Mouse (Mus musculus): ENCODE data around the gene Jhy.

Jhy gene

DNA sequence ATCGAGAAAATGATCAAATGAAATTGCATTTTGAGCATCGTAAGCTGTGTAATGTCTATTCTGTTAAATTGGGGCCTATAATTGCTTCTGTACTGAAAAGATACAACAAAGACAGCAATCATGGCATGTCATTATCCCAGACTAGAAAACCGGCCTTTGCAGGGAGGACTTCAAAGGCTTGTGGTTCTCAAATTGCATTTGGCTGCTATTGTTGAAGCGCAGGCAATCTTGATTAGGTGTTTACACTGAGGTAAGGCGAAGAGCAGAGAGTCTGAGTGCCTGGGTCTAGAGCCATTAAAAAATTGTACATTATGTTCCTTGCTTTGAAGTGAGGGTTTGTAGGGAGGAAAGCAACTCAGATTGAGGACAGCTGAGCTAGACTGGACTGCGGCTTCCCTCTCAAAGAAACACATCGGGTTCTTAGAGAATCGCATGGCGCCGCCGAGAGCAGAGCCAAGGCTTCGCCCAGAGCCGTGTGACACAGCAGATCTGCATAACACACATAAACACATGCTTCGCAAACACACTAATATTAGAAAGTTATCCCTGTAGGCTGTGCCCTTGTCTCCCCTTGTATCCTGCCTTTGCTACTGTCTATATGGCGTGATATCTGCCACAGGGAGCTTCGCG, 36.5 kb downstream of the Jhy start:
- no peak for DNase-seq (ENCODE audit: inconsistent ontology term)

DNA sequence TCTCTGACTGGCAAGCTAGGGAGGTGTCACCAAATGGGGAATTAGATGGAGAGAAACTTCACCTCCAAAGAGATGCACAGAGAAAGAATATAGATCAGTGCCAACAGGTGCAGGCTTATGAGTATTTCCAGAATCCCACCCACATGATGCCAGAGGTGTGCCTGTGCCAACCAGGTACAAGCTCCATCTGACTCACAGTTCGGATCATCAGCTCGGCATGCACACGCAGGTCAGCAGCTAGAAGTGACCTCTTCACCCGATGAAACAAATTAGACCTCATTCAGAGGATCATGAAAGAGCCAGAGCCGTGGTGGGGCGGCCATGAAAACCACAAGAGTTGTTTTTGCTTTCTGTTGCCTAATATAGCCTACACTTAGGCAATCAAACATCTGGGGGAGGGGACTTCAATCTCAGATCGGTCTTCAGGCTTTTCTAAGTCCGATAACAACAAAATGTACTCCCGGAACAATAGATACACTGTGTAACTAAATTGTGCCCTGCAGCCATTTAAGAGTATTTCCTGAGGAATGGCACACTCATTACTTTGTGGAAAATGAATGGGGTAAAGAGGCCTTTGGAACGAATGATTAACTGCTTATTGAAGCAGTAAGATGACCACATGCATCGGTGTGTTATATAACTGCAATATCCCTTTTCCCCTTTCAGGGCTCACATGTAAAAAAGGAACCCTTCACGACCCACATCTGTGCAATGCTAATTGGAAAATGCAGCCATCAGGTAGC, 45.9 kb downstream of the Jhy start:
- DNase-seq (ENCODE audit: inconsistent ontology term) = peak; percentile 60

DNA sequence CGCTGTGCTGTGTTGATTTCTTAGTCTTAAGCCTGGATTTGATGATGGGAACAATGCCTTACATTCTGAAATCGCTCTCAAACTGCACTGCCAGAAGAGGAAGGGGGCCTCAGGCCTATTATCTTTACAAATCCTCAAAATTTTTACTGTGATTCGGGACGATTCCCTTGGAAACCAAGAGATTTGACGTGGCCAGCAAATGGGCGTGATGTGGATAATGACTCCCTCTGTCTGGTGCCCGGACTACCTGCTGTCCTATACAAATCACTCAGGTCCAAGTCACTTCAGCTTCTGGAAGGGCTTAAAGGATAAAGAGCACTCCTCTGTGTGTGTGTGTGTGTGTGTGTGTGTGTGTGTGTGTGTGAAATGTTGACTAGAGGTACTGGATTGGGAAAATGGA, 55.0 kb downstream of the Jhy start:
- peak; percentile 11 for DNase-seq (ENCODE audit: inconsistent ontology term)

DNA sequence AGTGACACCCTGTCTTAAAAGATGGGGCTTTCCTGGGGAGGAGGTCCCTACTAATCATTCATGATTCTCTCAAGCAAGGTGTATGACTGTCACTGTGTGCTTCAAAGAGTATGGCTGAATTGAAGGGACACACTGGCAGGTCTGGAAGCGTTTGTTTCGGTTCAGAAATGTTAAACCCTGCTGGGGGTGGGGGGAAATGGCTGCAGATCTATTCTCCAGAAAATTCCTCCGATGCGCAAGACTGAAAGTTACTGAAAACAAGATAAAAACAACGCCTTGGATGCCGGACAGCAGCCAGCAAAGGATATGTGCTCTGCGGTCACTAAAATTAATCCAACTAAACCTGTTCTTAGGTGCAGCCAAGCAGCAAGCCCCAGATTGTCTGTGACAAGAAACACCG, 55.5 kb downstream of the Jhy start:
- no peak for DNase-seq (ENCODE audit: inconsistent ontology term)

DNA sequence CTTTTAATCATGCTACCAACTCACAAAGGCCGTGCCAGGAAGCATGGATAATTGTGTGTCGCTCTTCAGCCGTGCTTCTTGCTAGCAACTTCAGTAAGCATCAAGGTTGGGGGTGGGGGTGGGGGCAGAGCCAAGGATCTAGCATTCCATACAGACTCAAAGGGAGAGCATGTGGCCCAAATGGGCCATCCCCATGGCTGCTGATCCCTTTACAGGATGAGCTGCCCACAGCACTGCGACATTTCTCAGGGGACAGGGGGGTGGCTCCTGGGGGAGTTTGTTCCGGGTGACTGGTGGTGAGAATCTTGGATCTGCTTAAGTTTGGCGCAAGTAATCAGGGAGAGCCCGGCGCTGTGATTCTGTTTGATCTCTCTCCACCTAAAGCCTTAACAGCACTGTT, 56.5 kb downstream of the Jhy start:
- DNase-seq (ENCODE audit: inconsistent ontology term) = no peak

DNA sequence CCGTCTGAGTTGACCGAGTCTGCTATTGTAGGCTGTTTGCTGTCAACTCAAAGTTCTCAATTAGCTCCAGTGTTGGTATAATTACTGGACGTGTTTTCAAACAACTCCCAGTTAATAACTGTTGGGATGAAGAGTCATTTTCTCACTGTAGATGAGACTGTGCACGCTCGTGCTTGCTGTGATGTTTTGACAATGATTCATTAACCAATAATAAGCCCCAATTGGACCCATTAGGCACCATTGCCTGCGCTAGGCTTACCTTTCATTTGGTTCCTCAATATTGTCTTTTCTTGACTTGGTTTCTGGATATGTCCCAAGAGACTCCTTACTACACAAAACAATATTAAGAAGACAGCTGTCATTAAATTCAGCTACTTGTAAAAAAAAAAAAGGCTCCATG, 71.5 kb downstream of the Jhy start:
- no peak for DNase-seq (ENCODE audit: inconsistent ontology term)

DNA sequence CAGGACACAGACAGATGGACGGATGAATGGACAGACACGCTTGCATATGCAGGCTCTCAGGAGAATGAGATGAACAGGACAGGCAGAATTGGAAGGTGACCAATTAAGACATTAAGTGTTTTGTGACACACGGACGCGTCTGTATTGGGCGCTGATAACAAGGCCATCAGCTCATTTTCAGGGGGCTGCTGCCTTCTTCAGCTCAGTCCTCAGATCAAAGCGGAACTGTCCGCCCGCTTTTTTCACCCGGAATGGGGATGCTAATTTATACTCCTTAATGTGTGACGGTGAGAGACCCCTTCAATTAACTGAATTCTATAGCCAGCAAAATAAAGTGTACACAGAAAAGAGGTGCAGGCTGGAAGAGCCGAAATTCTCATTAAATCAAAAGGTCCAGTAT, 74.5 kb downstream of the Jhy start:
- DNase-seq (ENCODE audit: inconsistent ontology term) = no peak

DNA sequence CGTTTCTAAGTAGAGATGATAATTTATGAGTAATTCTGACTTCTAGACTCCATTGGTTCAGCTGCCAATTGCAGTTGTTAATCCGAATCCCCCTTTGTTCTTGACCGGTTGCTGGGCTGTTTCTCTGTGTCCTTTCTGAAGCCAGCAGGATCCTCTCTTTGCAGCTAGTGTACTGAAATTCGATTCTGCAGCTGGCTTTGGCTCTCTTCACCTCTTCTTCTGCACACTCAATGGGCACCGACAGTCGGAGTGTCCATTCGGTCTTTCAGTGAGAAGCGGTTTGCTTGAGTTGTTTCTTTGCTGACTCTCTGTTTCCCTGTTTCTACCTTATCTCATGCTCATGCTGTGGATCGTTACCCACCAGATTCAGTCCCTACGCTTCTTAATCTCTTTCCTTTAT, 78.2 kb downstream of the Jhy start:
- DNase-seq (ENCODE audit: inconsistent ontology term) = no peak

DNA sequence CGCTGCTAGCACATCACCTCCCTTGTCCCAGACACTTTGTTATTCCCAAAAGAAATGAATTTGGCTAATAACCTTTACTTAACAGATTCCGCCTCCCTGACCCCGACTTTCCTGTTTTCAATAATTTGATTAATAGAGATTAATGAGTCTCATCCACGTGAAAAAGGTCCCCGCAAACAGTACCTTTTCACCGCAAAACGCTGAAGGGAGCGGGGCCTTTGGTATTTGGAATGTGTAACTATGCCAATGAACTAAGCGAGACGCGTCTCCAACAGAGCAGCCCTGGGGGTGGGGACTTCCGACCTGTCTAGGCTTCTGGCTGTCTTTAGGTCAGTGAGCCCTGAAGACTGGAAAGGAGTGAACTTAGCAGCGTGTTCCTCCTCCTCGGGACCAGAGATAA, 84.9 kb downstream of the Jhy start:
- no peak for DNase-seq (ENCODE audit: inconsistent ontology term)

DNA sequence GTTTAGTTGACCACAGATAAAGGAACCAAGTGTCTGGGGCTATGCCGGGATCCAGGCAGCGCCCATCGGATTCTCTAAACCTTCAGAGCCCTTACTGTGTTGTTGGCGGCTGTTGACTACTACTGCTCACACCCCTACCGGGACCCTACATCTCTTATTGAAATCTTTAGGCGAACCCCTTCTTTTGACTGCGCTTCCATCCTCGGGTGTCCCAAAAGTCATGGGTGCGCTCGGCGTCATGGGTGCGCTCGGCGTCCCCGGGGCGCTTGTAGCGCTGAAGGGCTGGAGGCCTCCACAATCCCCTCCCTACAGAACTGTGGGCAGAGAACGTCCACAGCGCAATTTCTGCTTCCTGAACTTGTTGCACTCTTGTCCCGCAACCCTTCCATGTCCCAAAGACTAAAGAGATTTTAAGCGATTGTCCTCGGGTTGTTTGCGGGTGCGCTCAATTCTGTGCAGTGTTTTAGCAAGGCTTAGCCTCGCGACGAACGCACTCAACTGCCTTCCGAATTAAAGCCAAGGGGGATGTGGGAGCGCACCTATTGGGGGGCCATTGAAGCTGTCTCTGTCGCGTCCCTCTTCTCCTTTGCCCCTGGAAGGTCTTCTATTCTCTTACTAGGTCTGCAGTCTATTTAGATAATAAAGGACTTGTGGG, 85.5 kb downstream of the Jhy start:
- no peak for DNase-seq (ENCODE audit: inconsistent ontology term)

DNA sequence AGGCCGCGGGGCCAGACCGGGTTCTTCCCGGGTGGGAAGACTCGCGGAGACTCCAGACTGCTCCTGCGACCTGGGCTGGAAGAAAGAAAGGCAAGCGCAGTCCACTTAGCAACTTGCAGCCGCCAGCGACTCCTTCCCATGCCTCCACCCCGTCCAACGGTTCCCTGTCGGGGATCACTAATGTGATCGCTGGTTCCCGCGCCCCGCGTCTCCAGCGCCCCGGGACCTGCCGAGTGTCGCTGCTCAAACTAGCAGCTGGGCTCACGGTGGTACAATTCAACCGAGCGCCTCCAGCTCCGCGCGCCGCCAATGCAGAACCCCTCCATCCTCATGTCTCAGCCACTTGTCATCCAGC, 86.1 kb downstream of the Jhy start:
- no peak for DNase-seq (ENCODE audit: inconsistent ontology term)

DNA sequence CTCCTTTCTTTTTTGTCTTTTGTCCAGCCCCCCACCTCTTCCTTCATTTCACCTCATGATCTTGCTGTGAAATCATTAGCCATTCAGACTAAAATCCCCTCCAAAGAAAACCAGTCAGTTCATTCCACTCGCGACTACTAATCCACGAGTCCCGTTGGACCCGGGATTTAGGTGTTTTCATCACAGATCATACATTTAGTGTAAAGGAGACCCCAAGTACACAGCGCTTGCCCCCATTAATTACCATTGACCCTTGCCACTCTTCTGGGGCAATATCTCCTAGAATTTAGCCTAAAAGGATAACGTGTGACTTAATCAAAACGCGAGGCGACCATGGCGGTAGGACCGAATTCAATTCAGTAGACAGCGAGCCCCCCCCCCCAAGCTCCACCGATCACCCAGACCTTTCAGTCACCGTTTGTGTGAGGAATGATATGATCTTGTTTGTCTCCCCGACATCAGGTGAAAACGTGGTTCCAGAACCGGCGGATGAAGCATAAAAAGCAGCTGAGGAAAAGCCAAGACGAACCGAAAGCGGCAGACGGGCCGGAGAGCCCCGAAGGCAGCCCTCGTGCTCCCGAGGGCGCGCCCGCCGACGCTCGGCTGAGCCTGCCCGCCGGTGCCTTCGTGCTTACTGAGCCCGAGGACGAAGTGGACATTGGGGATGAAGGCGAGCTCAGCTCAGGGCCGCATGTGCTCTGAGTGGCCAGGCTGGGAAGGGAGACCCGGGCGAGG, 86.6 kb downstream of the Jhy start:
- DNase-seq (ENCODE audit: inconsistent ontology term) = no peak

DNA sequence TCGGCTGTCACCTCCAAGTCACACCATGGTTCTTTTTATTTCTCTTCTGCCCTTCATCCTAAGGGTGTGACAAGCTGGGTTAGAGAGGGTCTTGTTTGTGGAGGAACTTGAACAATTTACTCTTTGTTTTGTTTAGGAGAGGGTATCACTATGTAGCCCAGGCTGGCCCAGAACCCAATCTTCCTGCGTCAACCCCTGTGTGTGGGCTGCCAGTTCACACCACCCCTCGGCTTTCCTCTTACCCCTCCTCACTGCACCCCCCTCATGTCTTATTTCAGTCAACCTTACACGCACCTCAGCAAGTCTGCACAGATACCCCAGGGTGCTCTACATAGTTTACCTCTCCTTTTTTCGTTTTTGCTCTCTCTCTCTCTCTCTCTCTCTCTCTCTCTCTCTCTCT, 87.2 kb downstream of the Jhy start:
- no peak for DNase-seq (ENCODE audit: inconsistent ontology term)

DNA sequence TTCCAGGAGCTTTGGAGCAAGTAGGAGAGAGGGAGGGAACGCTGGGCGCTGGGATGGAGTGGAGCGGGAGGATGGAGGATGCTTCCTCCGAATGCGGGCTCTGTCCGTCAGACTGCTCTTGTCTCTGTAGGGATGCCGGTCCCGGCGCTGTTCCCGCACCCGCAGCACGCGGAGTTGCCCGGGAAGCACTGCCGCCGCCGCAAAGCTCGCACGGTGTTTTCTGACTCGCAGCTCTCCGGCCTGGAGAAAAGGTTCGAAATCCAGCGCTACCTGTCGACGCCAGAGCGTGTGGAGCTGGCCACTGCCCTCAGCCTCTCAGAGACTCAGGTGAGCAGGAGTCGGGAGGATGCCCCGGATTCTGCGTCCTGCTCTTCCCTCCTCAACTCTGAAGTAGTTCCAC, 87.8 kb downstream of the Jhy start:
- DNase-seq (ENCODE audit: inconsistent ontology term) = no peak

DNA sequence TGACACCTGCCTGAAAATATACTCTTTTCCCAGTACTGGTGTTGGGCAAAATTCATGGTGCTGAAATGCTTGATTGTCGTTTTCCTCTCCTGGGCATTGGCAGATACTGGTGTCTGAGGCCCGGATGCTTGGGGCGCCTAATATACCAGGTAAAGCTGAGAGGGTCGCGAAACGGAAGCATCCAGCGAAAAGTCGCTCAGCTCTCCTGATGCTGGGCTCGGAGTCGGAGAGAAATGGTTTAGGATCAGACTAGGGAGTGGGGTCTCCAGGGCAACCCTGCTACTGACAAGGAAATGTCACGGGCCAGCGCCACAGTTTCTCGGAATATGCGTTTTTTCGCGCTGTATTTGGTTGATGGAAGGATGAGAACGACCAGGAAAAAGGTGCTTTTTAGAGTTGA, 88.5 kb downstream of the Jhy start:
- no peak for DNase-seq (ENCODE audit: inconsistent ontology term)

DNA sequence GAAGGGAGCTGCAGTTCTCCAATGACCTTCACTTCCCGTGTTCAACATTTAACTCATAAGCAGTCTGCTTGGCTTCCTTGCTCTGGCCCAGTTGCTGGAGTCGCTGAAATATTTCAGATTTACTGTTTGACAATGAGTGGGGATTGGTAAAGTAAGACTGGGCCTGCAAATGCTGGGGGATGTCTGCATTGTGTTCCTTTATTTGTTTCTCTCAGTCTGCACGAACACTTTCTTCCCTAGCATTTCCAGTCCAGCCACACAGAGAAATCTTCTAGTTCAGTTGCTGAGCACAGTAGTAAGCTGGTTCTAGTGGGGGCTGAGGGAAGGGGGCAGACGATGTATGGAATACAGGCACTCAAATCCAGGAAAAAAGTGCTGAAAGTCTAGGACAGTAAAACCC, 89.0 kb downstream of the Jhy start:
- DNase-seq (ENCODE audit: inconsistent ontology term) = no peak

DNA sequence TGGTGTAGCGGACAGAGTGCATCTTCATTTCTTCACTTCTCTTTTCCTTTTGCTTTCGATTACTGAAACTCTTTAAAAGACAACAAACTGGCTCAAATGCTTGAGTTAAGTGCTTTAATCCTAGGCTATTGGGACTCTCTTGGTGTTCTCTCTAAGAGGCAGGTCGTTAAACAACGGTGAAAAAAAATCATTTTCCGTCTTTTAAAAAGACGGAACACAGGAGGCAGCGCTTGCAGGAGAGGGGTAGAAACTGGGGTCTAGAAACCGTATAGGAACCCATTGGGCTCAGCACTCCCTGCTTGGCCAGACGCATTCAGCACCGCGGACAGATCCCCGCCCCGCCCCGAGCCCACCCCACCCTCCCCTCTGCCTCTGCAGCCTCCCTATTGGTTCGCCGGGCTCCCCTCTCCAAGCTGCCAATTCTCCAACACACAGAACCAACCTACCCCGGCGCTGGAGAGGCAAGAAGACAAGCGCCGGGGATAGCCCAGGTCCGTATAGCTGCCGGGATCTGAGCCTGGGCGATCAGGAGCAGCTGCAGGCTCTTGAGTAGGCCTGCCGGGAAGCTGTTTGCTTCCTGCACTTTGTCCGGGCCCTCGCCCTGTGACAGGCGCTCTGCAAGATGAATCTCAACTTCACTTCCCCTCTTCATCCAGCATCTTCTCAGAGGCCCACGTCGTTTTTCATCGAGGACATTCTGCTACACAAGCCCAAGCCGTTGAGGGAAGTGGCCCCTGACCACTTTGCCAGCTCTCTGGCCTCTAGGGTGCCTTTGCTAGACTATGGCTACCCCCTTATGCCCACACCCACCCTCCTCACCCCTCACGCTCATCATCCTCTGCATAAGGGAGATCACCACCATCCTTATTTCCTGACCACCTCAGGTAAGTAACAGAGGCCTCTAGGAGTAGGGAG, 90.1 kb downstream of the Jhy start, which contains the start of gene Bsx:
Bsx (plus strand) TSS at position 572 of the 915 bp plus-strand sequence.
- DNase-seq (ENCODE audit: inconsistent ontology term) = peak; percentile 79

DNA sequence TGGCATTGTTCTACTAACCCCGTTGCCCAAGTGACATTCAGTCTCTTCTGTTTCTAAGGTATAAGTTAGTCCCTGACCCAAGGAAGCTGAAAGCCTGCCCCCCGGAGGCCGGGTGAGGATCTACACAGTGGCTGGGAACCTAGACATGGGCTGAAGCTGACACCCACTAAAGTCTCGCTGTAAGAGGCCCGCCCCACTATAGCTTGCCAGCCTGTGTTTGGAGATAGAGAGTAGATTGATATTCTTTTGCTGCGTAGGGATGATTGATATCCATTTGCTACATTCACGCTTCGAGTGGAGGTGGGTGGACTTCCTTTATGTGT, 91.8 kb downstream of the Jhy start:
- DNase-seq (ENCODE audit: inconsistent ontology term) = no peak

DNA sequence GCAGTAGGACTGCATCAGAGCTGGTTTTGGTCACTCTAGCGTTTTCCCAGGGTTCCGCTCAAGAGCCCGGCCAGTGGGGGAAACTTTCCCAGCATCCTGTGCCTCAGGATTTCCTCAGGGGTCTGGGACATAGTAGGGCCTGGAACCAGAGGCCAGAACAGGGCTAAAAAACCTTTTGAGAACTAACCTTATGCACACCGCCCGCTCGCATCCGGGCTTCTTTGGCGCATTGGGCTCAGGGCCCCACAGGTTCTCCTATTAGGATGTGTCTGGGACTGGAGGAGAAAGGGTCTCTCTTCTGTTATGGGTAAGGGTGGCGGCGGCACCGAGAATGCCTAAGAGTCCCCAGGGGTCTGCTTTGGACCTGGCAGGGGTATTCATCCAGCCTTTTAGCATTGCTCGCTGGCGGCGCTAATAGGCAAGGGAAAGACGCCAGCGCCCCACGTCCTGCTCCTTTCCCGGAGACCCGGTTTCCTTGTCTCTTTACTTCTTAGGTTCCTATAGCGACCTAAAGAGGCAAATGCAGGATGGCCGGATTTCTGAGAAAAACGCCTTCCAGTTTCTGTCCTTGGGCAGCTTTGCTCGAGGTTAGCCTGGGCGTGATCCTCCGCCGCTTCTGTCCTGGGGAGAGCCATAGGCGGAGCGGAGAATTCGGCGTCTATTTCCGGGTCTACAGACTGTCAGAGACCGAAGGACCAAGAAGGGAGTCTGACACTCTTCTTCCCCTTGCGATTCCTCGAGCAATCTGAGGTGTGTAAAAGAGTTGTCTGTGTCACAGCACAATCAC, 92.4 kb downstream of the Jhy start:
- DNase-seq (ENCODE audit: inconsistent ontology term) = no peak

DNA sequence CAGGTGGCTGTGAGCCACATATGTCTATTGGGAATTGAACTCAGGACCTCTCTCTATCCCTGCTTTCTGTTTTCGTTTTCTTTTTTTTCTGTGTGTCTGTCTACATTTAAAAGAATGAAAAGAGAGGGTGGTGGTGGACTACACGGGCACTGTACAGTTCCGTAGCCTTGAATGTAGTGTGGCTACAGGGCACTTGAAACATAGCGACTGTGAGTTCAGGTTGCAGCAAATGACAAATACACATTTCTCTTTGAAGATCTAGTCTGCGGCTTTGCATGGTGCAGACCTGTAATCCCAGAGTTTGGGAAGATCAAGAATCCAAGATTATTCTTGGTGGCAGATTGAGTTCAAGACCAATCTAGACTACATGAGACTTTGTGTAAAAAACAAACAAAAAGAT, 93.6 kb downstream of the Jhy start:
- no peak for DNase-seq (ENCODE audit: inconsistent ontology term)

DNA sequence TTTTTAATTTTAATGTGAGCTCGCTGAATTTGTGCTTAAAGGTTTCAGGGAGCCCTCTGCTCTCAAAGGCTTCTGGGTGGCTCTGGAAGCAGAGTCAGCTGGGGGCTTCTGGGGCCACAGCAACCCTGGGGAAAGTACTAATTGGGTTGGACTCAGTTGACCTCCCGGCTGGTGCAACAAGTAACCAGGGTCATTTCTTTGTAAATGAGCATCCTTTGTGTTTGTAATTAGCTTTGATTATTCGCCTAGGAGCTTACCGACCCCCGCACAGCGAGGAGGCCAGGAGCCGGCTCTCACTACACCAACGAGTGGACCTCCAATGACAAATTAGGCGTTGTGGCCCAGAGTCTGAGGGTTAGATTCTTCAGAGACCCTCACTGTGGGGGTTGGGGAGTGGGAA, 104.7 kb downstream of the Jhy start:
- DNase-seq (ENCODE audit: inconsistent ontology term) = no peak
